Mouse (Mus musculus) kidney, adult 18-20 months (tissue): Measurements from ENCODE around the gene Rere.
A peak's percentile ranks its signal among the peaks of the same experiment; 100 is the strongest.

Source experiments
- DNase-seq: peaks from one replicate; pipeline ENCODE4 v3.0.0; 2021

Rere gene

GRCm38 (mm10) chr4:150394091-150394490 is 112.6 kb downstream of the Rere start:
- no peak for DNase-seq

GRCm38 (mm10) chr4:150396339-150396738 is 114.9 kb downstream of the Rere start:
- peak; percentile 54 for DNase-seq

DNA sequence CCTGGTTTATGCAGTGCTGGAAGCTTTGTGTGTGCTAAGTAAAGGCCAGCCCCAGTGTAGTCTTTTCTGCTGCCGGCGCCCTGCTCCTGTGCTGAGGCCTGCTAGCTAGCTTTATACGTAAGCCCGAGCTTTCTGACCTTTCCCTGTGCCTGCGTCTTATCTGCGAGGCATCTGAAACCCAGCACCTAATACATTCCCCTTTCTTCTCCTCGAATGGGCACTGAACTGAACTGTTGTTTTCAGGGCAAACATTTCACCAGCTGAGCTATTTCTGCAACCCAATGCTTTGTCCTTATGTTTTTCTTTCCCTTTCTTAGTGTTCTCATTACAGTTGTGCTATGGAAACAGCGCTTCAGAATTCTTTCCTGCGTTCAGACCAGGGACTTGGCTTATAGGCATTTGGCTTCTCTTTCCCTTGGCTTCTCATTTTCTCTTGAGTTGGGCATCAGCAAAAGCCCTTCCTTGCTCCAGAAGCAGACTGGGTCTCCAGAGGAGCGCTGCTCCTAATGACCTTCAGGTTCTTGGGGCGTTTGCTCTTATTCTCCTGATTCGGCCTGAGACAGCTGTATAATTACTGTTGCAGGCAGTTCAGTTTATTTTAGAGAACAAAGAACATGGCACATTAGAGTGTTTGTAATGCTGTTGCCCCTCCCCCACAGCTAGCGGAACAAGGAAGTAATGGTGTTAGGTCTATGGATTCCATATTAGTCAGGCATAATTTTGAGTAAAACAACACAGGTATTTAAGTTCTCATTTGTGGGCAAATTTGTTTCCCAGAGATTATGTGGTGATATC is 115.6 kb downstream of the Rere start:
- no peak for DNase-seq

DNA sequence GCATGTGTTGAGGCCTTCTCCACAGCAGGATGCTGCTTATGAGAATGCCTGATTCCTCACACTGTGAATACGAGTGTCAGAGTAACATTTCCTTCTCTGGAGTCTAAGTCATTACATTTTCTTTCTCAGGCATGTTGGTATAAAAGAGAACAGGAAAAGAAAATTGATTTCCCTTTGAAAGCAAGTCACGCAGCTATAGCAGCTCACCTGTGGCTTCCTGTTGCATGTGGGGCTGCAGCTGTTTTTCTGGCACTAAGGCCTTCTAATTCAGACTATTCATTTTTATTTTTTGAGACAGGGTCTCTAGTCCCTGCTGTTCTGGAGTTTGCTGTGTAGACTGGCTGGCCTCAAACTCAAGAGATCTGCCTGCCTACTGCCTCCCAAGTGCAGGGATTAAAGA is 117.6 kb downstream of the Rere start:
- no peak for DNase-seq

GRCm38 (mm10) chr4:150401830-150402607 is 120.6 kb downstream of the Rere start:
- peak; percentile 49 for DNase-seq

GRCm38 (mm10) chr4:150402608-150402985 is 121.2 kb downstream of the Rere start:
- DNase-seq = no peak

DNA sequence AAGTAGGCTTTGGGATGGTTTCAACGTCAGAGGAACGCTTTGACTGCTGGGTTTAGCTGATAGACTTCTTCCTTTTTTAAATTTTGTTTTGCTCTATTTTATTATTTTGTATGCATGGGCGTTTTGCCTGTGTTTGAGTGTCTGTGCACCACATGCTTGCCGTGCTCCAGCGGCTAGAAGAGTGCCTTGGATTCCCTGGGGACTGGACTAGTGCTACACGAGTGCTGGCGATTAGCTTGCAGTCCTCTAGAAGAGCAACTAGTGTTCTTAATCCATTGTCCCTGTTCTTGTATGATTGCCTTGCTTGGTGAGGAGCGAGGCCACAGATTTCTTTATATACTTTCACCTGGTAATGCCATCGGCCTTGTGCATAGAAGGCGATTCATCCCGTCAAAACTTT is 122.5 kb downstream of the Rere start:
- DNase-seq = no peak

- DNase-seq = no peak
These were observed 123.1 kb downstream of the Rere start for GRCm38 (mm10) chr4:150404583-150404982.

- no peak for DNase-seq
These were observed 124.3 kb downstream of the Rere start for GRCm38 (mm10) chr4:150405786-150406185.

DNA sequence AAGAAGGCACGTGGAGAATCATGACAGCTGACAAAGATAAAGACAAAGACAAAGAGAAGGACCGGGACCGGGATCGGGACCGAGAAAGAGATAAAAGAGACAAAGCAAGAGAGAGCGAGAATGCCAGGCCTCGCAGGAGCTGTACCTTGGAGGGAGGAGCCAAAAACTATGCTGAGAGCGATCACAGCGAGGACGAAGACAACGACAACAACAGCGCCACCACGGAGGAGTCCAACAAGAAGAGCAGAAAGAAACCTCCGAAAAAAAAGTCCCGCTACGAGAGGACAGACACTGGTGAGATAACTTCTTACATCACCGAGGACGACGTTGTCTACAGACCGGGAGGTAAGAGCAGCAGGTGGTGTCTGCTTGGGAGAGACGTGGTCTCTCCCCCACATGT is 124.9 kb downstream of the Rere start:
- DNase-seq = no peak

DNA sequence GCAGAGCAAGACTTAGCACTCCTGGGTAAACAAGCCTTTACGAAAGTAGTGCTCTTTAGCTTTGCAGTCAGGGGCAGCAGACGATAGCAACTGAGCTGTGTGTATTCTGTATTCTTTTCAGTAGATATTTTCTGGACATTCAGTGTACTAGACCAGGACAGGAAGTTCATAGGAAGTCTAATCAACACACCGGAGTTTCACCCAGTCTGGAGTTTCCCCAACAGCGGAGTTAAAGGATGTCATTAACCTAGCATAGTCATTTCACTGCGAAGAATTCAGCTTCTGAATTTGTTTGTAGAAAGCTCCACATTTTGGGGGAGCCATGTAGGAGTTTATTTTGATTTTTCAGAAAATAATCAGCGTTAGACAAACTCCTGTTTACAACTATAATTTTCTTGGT is 125.4 kb downstream of the Rere start:
- no peak for DNase-seq

DNA sequence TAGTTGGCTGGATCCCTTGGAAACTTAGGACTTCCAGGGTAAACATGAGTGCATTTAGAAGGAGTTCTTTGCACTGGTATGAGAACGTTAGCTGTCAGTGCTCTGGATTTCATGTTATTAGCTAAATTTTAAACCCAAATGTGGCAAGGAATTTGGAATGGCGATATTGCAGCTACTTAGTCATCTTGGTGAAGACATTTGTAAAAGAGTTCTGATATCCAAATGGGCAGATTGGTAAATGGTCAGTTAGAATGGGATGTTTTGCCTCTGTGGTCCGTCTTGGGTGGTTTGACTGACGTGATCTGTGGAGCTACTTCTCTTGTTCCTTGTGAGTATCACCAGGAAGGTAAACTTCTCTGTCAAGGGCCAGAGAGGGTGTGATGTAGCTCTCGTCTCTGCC is 132.8 kb downstream of the Rere start:
- DNase-seq = peak; percentile 35

DNA sequence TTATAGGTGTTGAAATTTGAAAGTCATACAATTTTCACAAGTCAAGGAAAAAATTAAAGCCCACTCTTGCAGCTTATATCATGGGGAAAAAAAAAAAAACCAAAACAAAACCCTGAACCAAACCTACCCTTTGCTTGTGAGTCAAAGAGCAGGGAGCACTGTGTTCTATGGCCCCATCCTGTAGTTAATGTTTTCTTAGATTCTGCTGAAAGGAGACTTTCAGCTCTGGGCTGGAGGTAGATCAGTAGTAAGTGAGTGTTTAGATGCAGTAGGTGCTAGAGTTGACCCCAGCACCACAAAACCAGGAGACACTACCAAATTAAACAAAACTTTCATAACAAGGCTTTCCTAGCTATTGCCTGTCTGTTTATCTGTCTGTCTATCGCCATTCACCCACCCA is 133.3 kb downstream of the Rere start:
- no peak for DNase-seq

DNA sequence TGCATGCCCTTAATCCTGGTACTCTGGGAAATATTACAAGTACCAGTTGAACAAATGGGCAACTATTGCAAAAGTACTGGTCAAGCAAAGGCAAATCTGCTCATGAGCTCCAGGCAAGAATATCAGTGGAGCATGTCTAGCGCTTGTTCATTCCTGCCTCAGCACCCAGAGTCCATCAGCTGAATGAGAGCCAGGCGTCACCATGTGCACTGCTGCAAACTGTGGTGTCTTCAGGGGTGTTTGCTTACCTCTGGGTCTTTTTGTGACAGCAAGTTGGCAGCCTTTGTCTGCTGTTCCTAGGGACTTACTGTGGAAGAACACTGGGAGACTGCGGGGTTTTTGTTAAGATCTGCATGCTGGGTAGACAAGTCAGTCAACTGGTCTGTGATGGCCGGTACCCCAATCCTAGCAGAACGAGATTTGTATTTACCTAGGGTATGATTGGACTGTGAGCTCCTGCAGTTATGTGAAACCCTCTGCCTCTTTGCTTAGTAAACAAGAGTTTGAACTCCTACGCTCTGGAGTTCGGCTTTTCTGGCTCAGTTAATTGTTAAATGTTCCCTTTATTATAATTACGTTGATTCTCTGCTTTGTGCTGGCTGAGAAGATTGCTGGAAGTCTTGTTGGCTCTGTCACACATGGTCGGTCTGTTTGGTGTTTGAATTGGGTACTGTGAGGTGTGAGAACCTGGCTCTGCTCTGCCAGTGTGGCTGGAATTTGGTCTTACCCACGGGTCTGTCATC is 134.0 kb downstream of the Rere start:
- DNase-seq = peak; percentile 52

- no peak for DNase-seq
These were observed 139.3 kb downstream of the Rere start for GRCm38 (mm10) chr4:150420576-150421263.

DNA sequence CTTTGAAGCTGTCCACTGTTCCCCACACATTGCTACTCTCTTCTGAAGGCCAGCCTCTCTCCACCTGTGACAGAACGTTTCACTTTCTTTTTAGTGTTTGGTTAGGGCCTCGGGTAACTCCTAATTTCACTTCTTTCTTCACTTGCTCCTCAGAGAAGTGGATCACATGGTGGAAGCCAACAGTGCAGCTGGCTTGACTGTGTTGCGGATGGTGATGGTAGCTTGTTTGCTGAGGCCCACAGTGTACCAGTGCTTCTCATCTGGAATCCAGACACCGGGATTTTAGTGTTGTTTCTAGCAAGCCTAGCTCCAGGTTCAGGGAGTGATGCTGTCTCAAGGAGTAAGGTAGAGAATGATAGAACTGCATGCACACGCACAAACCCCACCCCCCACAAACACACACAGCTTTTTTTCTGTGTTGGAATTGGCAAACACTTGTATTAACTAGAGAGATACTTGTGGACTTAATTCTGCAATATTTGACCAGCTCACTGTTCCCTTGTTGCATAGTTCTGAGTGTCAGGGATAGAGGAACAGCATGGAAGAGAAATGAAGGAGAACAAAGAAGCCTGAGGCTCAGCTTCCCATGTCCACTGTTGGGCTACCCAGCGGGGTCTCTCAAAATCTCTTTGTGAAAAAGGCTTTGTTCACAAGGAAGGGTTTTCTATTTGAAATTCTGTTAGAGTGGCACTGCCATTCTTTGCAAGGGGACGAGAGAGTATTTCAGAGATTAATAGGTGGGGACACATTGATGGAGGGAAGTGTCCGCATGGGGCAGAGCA is 144.8 kb downstream of the Rere start:
- no peak for DNase-seq

GRCm38 (mm10) chr4:150426880-150427476 is 145.5 kb downstream of the Rere start:
- no peak for DNase-seq

GRCm38 (mm10) chr4:150428762-150429161 is 147.3 kb downstream of the Rere start:
- DNase-seq = no peak

DNA sequence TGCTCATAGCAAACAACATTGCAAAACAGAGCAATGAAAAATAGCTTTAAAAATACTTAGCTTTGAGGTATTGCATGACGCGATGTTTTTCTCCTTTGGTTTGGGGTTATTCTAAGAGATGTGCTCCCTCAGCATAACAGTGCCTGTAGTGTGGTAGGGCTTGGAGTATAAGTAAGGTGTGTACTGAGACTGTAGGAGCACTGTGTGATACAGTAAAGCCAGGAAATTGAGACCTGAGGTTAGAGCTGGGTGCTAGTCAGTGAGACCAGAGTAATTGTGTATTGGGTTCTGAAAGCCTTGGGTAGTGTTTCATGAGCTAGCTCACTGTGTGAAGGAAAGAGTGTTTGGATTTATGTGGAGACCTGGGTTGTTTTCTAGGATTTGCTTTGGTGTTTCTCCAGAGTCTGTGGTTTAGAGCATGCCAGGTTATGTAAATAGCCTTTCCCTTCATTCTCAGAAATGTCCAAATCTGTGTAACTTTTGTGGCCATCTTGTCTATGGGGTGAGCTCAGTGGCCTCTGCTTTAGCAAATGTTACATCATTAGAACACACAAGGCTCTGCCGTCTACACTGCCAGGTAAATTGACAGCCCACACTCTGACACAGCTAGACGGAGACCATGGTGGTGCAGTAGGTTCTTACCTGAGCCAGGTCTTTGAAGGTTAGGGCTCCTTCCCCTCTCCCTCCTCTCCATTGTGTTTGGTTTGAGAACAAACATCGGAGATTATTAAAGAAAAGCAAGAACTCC is 152.6 kb downstream of the Rere start:
- DNase-seq = no peak

GRCm38 (mm10) chr4:150435590-150435989 is 154.1 kb downstream of the Rere start:
- DNase-seq = no peak

DNA sequence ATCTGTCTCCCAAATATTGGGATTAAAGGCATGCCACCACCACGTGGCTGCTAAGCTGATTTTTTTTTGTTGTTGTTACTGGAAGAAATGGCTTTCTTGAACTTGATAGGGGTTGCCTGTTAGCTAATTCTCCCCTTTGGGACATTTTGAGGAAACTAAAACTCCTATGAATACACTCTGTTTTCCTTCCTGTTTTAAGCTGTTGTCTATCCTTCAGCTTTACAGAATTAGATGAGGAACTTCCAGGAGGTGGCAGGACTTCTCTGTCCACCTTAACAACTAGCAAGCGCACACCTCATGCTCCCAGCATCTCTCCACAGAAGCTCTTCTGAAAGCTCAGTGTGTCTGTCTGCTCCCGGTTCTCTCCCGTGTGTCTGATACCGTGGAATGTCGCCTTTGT is 157.2 kb downstream of the Rere start:
- no peak for DNase-seq
